Mouse (Mus musculus) urinary bladder, postnatal 0 days (tissue): ENCODE measurements around the gene 1700015G11Rik. TPM values are rescaled to one million over a fixed set of nuclear protein-coding genes. Genes with fewer than 3 reads are reported as not detected.

Experiments
- polyA plus RNA-seq: library from polyadenylated mRNA; unstranded; fragments of >200 nt; fragmentation: Nextera tagmentation; extraction: Ambion mirVana; gene quantifications from 2 replicates; pipeline ENCODE4 v1.2.1, GENCODE M21; 2015

1700015G11Rik gene
- polyA plus RNA-seq = not detected in 2 replicates

DNA sequence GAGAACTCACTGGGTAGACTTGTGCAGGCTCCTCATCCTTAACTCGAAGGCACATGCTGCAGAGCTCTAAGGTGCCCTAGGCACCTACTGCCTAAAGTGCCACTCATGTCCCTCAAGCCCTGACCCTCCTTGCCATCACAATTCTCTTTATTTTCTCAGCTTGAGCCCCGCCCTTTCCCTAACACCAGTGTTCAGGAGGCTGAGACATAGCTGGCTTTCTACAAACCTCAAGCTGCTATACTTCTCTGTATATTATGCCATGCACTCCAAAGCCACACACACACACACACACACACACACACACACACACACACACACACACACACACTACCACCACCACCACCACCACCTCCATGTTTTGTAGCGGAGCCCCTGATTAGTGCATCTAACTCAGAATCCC, at the start of gene 1700015G11Rik:
TSS of gene 1700015G11Rik (minus strand) at position 101 of the 400 bp plus-strand sequence.

DNA sequence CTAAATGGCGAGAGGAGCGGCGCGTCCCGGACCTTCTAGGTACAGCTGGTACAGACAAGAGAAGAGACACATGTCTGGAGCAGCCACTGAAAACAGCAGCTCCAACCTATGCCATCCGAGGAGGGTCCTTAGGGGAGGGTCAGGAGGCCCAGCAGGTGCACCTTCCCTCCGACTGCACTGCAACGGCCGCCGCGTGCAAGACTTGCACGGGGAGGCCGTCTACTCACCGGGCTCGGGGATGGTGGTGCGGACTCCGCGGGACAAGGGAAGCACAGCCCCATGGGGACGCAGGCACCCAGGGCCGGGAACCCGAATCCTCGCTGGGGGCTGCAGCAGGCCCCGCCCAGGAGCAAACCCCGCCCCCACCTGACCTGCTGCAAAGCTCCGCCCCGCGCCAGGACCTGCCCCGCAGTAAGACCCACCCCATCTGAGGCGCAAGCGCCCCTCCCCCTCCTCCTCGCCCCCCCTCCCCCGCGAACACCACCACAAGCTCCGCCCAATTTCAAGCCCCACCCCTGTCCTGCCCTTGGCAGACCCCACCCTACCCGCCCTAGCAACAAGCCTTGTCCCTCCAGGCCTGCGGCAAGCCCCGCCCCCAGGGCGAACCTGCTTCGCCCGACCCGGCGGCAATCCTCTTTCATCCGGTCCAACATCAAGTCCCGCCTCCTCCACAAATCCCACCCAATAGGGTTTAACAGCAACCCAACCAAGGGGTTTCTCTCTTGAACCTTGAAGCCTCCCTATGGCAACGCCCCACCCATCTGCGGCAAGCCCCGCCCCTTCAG, 9.8 kb downstream of the 1700015G11Rik start, which contains the start of gene Svip:
TSS of gene Svip (minus strand) at position 508 of the 785 bp plus-strand sequence.

Other genes starting within 250 kb of the 1700015G11Rik start
- 3.4 and 3.5 TPM in 2 replicates for gene Gas2, start 153.7 kb downstream of the 1700015G11Rik start, polyA plus RNA-seq
- gene Fancf, start 153.5 kb downstream of the 1700015G11Rik start, polyA plus RNA-seq = 4.8 and 4.9 TPM in 2 replicates
- 4.3 and 5.2 TPM in 2 replicates for gene Svip, start 9.7 kb downstream of the 1700015G11Rik start, polyA plus RNA-seq